Comparison of ENCODE assay signal across 21 mouse cellular contexts in genomic region chr13:45255277-45255676, GRCm38 (mm10).
DNase-seq lines count a peak whose midpoint lies in the region; ATAC-seq lines count a peak whose summit lies in the region.
"Had no signal": no experiment of that assay in that cellular context is flagged by ENCODE, and none has a peak within 500 bp of the region (broad histone marks: within the 10 kb centered on the region; RNA-seq: fewer than 3 reads in every experiment).

No protein-coding gene starts in this region.

- no peaks in the 10 kb centered on the region for H3K36me3 ChIP-seq in kidney, embryonic 16.5 days (ENCODE audit: insufficient read depth, low read length)
- no peaks in the 10 kb centered on the region for H3K36me3 ChIP-seq in hindbrain, embryonic 16.5 days (ENCODE audit: control insufficient read depth, insufficient read depth, low read length)
- H3K36me3 ChIP-seq: embryonic facial prominence, embryonic 15.5 days; hindbrain, embryonic 10.5 days; limb, embryonic 15.5 days; midbrain, embryonic 15.5 days; stomach, embryonic 15.5 days had no signal

- H3K4me3 ChIP-seq in kidney, embryonic 16.5 days (ENCODE audit: low read length), result no peak overlapping the region
- H3K4me3 ChIP-seq in hindbrain, embryonic 16.5 days (ENCODE audit: low read length), result no peak overlapping the region
- H3K4me3 ChIP-seq: embryonic facial prominence, embryonic 15.5 days; hindbrain, embryonic 10.5 days; limb, embryonic 15.5 days; midbrain, embryonic 15.5 days; stomach, embryonic 15.5 days had no signal

- no peaks in the 10 kb centered on the region for H3K9me3 ChIP-seq in kidney, embryonic 16.5 days (ENCODE audit: low read length)
- H3K9me3 ChIP-seq in hindbrain, embryonic 16.5 days (ENCODE audit: control insufficient read depth, low read length), result no peaks in the 10 kb centered on the region
- H3K9me3 ChIP-seq: embryonic facial prominence, embryonic 15.5 days; hindbrain, embryonic 10.5 days; limb, embryonic 15.5 days; midbrain, embryonic 15.5 days; stomach, embryonic 15.5 days had no signal

- no peak overlapping the region for H3K27ac ChIP-seq in kidney, embryonic 16.5 days (ENCODE audit: low read length)
- H3K27ac ChIP-seq in hindbrain, embryonic 16.5 days (ENCODE audit: low read depth, low read length), result no peak overlapping the region
- H3K27ac ChIP-seq: embryonic facial prominence, embryonic 15.5 days; hindbrain, embryonic 10.5 days; limb, embryonic 15.5 days; macrophage; midbrain, embryonic 15.5 days; stomach, embryonic 15.5 days had no signal

- no peaks in the 10 kb centered on the region for H3K27me3 ChIP-seq in kidney, embryonic 16.5 days (ENCODE audit: insufficient read depth, low read length)
- no peaks in the 10 kb centered on the region for H3K27me3 ChIP-seq in hindbrain, embryonic 16.5 days (replicated peaks; ENCODE audit: control insufficient read depth, insufficient read depth, low read length)
- H3K27me3 ChIP-seq: embryonic facial prominence, embryonic 15.5 days; limb, embryonic 15.5 days; midbrain, embryonic 15.5 days; stomach, embryonic 15.5 days had no signal

- H3K4me1 ChIP-seq in kidney, embryonic 16.5 days (ENCODE audit: insufficient read depth, low read length), result no peaks in the 10 kb centered on the region; the same call in 1 of the 2 replicates
- H3K4me1 ChIP-seq in hindbrain, embryonic 16.5 days (ENCODE audit: control insufficient read depth, insufficient read depth, low read depth, low read length), result no peaks in the 10 kb centered on the region
- H3K4me1 ChIP-seq: embryonic facial prominence, embryonic 15.5 days; midbrain, embryonic 15.5 days; stomach, embryonic 15.5 days had no signal

- no peak overlapping the region for H3K4me2 ChIP-seq in kidney, embryonic 16.5 days (replicated peaks; ENCODE audit: low read depth, low read length)
- H3K4me2 ChIP-seq in hindbrain, embryonic 16.5 days (ENCODE audit: low read length), result no peak overlapping the region
- H3K4me2 ChIP-seq: embryonic facial prominence, embryonic 15.5 days; limb, embryonic 15.5 days; midbrain, embryonic 15.5 days; stomach, embryonic 15.5 days had no signal

- 74% methylated on average over 6 of the region's 6 CpGs for WGBS in kidney, embryonic 16.5 days
- 68% methylated on average over 6 of the region's 6 CpGs for WGBS in hindbrain, embryonic 16.5 days

- H3K9ac ChIP-seq in kidney, embryonic 16.5 days (replicated peaks; ENCODE audit: low read length), result no peak overlapping the region
- H3K9ac ChIP-seq in hindbrain, embryonic 16.5 days (ENCODE audit: low read depth, low read length), result no peak overlapping the region
- H3K9ac ChIP-seq: embryonic facial prominence, embryonic 15.5 days; limb, embryonic 15.5 days; midbrain, embryonic 15.5 days; stomach, embryonic 15.5 days had no signal

- DNase-seq in kidney, adult 11 months, result peak; percentile 50
- DNase-seq in fat pad, adult 2 months (ENCODE audit: extremely low read depth, low read depth, low spot score), result peak; percentile 54
- peak; percentile 75 to 76 for DNase-seq in kidney, postnatal 36 days
- no peak for DNase-seq in urinary bladder, postnatal 25 days (ENCODE audit: low spot score)
- DNase-seq: adrenal gland, postnatal 36 days; cerebellum, adult 9-11 months; embryo, embryonic 11 days; gastrocnemius, postnatal 25 days; layer of hippocampus, adult 9-11 months; lung, adult 2 months; thymus, adult 2 months had no signal

- no peak for ATAC-seq in kidney, embryonic 16.5 days (ENCODE audit: low FRiP score, low TSS enrichment)
- peak; percentile 50; the same call in 1 of the 2 replicates for ATAC-seq in granulocyte monocyte progenitor cell, adult 5-6 weeks (replicated peaks; ENCODE audit: poor library complexity, severe bottlenecking)
- no peak for ATAC-seq in hindbrain, embryonic 16.5 days
- ATAC-seq: inflammation-experienced regulatory T-cells, adult 6 months; midbrain, embryonic 15.5 days had no signal
